Mouse (Mus musculus): ENCODE measurements at regions not wholly inside any gene's neighbourhood (a gene's known extent, or its start where the extent isn't known, plus 50 kb on each side); places are given as distances from the start of the nearest gene placed in this dataset.

DNA sequence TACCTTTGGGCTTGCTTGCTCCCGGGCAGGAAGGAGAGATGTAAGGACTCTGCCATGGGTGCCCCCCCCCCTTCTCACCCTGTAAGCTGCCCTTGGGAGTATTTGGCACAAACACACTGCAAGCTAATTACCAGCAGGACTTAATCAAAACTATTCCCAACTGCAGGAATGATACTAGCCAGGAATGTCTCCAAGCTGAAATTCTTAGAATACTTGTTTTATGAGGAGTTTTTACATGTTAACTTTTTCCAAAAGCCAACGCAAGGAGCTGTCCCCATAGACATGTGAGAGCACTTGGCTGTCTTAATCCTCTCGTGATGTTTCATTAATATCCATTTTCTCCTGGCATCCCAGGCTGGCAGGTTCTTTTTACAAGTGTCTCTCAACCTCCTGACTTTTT, 155.6 kb upstream of the Irx6 start:
- DNase-seq (ENCODE audit: low spot score): no peak

DNA sequence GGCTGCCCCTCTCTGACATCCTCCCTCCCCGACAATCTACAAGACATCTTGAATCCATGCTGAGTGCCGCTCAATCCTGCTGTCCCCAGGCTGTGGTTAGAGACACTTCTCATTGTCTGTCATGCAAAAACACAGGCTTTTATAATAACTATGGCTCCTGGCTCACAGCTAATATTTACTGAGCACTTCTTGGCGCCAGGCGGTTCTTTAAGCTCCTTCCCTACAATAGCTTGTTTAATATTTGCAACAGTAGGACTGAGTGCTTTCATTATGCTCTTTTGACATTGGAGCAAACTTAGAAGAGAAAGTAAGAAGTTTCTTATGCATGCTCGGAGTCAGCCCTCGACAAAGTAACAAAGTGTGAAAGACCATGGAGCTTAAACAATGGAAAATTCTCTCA, 151.6 kb upstream of the Irx6 start:
- DNase-seq (ENCODE audit: low spot score): no peak

DNA sequence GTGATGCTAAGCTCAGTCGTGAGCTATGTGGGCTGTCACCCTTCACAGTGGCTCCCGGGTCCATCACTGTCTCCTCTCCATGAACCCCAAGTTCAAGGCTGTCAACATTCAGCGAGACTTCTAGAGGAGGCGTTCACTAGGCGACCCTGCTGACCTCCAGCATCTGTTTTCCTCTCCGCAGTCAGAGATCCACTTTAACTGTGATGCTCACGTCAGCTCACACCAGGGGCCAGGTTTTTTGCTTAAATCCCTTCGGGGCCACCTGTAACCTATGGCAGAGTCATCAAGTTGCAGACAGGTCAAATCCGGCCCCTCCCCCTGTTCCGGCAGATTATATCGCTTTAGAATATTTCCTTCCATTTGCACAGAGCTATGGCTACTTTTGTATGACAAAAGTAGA, 144.3 kb upstream of the Irx6 start:
- DNase-seq (ENCODE audit: low spot score): no peak

DNA sequence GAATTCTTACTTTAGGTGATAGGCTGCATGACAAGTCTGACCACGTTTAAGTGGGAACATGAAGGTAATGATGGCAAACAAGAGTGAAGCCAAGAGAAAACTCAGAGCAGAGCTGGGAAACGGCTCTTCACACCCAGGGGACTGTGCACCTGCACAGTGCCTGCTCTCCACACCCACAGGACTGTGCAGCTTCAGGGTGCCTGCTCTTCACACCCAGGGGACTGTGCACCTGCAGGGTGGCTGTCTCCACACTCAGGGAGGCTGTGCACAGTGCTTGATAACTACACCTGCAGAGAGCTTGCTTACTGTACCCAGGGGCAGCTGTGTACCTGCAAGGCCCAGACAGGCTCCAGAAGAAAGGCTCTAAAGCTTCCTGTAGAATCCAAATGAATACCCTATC, 133.5 kb upstream of the Irx6 start:
- no peak for DNase-seq (ENCODE audit: low spot score)

DNA sequence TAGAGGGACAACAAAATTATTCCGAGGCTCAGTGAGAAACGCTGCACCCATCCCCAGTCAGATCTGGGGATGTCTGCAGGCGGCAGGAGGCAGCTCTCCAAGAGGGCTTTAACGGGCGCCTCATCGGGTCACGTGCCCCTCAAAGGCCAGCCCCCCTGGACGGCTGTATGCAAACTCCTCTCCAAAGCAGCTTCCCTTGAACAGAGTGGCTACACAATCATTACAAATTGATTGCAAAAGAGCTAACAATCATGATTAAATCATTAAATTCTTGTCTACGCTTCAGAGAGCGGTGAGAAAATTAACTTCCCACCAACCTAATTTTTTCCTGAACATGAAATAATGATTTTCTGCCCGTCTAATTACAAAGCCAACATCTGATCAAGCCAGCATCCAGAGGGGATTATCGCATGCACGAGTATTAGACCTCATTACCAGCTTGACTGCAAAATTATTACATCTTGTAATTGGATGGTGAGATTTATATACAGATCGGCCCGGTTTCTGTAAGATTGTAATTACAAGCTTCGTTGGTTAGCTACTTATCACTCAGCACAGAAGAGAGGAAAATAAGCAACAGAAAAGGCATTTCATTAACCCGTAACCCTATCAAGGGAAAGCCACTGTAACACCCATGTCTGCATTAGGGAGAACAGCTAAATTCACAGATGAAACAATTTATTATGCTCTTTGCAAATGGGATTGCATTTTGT, 128.6 kb upstream of the Irx6 start:
- no peak for DNase-seq (ENCODE audit: low spot score)

DNA sequence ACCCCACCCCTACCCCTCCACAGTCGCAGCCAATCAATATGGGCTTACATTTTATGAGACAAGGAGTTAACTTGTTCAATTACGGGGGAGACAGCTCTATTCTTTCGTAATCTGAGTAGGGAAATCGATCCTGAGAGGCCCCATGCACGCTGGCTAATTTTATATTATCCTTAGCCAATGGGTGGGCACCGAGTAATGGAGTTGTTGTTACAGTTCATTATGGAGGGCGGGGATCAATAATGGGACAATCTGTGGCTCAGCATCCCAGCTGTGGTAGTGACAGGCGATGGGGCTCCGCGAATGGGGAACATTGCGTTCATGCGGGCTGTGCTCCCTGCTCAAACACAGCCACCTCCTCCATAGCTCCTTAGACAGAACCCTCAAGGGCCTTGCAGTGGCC, 118.9 kb upstream of the Irx6 start:
- DNase-seq (ENCODE audit: low spot score): no peak

DNA sequence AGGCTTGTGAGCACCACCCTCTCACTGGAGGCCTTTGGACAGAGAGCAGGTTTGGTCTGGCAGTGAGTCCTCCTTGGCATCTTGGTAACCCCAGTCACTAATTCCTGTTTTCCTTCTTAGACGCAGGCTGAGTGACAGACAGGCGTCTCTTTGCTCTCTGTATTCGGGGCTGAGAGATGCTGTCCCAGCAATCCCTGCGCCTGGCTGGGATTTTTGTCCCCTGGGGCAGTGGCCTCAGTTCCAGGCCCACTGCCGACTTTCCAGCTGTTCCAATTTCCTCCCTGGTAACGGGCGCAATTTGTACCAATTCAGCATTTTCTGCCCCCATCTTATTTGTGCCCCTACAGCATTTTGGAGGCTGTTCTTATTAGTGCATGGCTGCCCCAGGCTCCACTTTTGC, 118.5 kb upstream of the Irx6 start:
- no peak for DNase-seq (ENCODE audit: low spot score)

DNA sequence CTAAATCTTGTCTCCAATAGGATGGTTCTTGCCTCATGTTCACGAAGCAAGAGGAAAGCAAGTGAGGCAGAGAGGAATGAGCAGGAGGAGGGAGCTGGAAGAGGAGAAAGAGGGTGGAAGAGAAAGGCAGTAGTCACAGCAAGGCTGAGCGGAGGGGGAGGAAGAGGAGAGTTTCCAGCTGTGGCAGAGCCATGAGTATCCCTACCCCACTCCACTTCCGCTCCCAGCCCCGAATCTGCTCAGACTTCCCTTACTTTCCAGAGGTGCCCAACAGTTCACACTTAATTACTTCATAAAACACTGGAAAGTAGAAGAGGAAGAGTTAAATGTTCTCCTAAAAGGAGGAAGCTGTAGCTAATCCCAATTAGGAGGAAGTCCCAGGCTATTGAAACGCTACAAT, 111.6 kb upstream of the Irx6 start:
- DNase-seq (ENCODE audit: low spot score): no peak

DNA sequence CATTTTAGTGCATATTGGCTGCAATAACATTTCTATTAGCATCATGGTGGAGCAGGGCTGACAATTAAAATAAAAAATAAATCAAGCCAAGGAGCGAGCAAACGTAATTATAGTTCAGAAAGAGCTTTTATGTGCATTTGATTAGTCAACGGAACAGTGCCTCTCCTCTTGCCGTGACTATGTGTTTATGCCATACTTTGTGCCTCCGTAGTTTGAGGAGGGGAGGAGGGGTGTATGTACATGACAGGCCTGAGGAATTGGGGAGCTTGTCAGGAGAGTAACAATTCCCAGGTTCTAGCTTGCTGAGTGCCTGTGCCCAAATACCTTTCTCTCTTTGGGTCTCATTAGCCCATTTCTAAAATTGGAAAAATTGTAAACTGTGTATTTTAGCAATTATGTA, 111.1 kb upstream of the Irx6 start:
- DNase-seq (ENCODE audit: low spot score): no peak

DNA sequence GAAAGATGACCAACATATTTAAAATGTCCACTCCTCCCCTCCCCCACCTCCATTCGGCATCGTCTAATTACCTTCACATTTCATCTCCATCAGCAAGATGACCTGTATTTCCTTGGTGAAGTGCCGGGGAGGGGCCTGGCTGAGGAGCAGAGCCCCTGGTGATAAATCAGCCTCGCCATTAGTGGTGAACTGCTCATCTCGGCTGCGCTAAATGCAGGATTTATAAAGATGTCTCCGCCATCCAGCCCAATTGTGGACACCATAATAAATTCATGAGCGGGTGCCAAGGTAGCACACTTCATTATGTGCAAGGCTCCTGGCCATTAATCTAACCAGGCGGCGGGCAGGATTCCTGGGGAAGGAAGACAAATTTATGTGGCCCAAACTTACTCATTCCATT, 104.4 kb upstream of the Irx6 start:
- no peak for DNase-seq (ENCODE audit: low spot score)

DNA sequence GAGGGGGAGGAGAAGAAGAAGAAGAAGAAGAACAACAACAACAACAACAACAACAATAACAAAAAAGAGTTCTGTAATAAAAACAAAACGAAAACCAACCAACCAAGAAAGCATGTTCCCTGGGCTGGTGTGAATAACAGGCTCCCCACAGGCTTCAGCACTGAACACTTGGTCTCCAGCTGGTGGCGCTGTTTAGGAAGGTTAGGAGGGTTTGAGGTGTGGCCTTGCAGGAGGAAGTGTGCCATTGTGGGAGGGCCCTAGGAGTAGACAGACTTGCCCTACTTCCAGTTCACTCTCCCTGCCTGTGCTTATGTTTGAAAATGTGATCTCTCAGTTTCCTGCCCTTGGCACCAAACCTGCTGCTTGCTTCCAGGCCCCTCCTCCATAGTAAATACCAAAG, 94.6 kb upstream of the Irx6 start:
- DNase-seq (ENCODE audit: low spot score): no peak

DNA sequence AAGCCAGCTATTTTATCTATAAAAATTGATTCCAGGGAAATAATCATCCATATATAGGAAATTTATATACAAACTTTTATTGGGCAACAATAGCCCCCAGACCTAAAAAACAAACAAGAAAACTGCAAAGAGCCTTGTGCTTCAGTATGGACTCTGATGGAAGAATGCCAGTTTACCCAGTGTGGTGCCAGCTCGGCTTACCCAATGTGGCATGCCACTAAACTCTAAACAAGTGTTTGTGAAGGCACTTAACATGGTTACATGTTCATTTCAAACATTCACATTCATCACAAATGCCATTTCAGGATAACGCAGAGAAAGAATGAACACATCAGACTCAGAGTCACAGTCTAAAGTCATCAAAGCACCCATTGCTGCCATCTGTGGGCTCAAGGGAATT, 93.0 kb upstream of the Irx6 start:
- DNase-seq (ENCODE audit: low spot score): no peak

DNA sequence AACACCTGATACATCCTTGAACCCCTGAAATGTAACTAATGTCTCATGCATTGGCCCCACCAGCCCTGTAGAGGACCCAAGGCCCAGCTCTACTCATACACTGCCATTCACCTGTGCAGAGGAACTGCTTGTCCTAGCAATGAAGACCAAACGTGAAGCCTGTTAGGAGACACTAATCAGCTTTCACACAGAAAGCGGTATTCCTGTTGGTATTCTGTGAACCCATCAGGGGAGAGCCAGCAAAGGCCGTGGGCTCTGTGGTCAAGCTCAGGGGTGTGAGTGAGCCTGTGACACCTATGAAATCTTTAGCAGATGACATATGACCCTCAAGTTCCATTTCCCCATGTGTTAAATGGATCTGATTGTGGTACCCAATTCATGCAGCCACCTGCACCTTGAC, 73.3 kb upstream of the Irx6 start:
- DNase-seq (ENCODE audit: low spot score): no peak

DNA sequence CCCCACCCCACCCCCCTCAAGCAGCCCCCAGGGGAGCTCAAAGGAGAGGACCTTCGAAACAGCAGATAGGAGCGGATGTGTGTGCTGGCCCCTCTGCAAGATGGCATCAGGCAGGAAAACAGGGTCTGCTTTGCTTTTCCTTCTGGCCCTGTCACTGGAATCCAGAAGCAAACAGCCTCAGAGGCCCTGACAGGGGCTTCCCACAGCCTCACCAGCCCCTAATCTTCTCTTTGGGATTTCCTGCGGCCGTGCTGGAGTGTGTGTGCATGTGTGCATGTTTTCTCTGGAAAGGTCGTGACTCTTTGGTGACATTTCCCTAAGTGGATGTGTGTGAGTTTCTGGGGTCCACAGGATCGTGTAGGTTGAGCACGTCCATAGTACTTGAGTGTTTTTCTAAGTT, 71.1 kb upstream of the Irx6 start:
- DNase-seq (ENCODE audit: low spot score): no peak

DNA sequence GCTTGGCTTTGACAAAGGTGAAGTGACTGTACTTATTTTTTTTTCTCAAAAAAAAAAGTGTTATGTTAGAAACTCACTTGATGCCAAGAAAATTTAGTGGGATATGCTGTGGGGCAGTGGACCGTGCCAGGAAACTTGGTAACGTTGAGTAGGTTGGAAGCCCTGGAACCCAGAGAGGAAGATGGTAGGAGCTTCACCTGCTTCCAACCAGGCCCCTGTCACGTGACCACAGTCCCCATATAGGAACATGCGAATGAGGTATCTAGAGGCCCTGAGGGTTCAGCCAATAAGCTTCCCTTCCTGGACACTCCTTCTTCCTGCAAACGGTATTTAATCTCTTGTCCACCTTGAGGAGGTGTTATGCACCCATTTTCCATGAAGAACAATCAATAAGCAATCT, 68.5 kb upstream of the Irx6 start:
- no peak for DNase-seq (ENCODE audit: low spot score)

DNA sequence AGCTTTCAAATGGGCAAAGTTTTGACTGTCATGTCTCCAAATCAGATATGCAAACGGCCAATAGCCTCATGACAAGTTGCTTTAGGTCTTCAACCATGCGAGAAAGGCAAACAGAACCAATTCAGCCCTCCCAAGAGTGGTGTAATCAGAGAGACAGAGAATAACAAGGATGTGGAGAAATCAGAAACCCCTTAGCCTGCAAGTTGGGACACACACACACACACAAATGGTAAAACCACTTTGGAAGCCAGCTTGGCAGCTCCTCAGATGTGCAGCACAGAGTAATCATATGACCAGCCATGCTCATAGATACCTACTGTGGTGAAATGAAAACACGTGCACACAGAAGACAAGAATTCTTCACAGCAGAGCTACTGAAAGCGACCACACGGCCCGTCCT, 66.5 kb upstream of the Irx6 start:
- DNase-seq (ENCODE audit: low spot score): no peak

DNA sequence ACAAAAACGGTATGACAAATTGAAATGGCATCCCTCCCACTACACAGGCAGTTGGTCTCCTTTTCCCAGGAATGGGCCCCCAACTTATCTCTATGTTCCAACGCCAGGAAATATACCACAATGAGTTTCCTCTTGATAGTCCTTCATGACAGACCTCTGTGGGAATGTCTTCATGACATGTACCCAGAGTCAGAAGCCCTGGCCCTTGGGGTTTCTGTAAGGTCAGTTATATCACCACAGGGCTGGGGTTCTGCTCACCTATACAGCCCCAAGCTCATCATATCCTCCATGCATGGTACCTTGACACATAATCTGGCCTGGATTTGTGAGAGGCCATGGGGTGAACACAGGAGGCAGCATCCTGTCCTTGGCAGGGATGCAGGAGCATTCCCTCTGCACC, 64.2 kb upstream of the Irx6 start:
- no peak for DNase-seq (ENCODE audit: low spot score)

DNA sequence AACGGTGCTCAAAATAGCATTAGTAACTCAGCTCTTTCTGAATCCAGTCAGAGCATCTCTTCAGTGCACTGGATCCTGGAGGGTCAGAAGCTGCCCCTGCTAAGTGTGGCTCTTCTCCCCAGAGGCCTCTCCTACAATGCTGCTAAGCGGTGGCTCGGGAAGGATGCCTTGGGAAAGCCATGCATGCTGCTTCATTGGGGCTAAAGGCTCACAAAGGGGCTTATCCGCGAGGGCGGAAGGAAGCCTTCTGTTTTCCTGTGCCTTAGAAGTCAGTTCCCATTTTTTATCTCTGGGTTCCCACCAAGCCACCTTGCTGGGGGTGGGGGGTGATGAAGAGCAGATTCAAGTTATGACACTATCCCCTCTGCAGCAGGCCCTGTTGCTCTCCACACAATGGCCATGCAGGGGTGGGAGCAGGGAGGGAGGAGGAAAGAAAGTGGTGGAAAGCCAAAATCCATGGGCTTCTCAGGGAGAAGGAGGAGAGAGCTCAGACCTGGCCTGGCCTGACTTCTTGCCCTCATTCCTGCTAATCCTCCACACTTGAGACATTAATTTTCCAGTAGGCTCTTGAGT, 63.5 kb upstream of the Irx6 start:
- DNase-seq (ENCODE audit: low spot score): no peak

DNA sequence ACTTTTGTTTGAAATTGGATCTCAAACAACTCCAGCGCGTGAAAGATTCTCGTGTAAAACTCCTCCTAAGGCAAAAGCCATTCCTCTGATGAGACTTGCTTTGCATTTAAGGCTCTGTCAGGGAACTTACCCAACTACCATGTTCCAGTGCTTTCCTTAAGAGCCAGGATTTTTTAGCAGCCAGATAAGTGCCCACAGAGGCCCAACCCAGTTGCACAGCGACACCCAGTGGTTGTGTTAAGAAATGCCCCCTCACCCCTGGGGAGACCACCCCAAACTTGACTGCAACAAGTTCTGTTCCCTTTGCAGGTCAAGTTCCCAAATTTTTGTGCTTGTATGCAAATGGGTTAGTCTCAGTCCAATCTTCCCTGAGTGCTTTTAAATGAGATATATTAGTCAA, 60.6 kb upstream of the Irx6 start:
- DNase-seq (ENCODE audit: low spot score): no peak

DNA sequence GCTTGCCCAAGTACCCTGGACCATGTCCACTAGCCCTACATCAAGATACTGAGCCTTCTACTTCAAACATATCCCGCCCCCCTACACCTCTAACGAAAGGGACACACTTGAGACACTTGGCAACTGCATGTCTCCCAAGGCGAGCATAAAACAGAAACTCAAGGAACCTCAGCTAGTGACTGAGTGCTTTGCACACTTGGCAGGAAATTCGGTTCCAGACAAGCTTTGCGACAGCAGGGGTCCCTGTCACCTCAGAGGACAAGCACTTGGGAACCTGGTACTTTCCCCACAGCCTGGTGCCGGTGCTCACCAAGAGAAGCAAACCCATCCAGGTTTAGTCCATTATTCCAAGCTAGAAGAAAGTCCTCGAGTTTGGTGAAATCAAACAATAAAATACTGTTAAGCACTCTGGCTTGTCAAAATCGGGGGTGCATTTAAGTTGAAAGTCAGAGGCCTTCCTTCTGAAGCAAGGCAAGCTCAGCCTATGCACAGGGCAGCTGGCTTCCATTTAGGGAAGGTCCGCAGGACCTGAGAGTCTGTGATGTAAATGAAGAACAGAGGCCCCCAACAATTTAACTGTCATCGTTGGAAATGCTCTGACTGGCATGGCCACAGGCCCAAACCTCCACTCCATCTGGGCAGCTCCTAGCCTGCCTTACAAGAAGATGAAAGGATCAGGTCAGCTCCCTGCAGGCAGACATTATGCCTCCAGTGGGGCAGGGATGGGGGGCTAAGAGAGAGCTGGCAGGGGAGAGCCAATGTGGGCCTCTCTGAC, 57.6 kb upstream of the Irx6 start:
- no peak for DNase-seq (ENCODE audit: low spot score)

DNA sequence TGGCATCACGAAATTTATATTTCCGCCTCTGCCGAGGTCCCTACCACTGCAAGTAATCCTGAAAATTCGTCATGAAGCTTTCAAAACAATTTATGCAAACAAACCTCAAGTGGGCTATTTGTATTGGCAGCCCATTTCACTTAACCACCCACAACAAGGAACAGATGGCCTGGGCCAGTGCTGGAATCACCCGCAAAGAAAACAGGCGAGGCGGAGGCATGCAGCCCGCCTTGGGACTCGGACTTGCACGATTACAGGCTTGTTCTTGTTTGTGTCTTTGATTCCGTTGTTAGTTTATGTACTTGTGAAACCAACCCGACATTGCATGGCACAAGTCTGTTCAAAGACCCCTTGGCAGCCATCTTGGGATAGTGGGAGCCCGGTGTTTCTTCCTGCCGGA, 55.8 kb upstream of the Irx6 start:
- DNase-seq (ENCODE audit: low spot score): no peak

Data from urinary bladder, postnatal 25 days (tissue).